Mouse (Mus musculus) splenic B cell, adult 2 months (primary cell): ENCODE measurements around the gene Grid2.

Experiments
- DNase-seq: peaks from one replicate; pipeline ENCODE4 v3.0.0-alpha.2; 2011; ENCODE audit warnings: low read depth, low spot score
- H3K27me3 ChIP-seq: 2 replicates; pipeline ENCODE4 v1.6.1; 2012; ENCODE audit warnings: mild to moderate bottlenecking, low read length, moderate library complexity, mixed read lengths; ENCODE audit not compliant: control insufficient read depth, poor library complexity, insufficient read depth, severe bottlenecking
- H3K36me3 ChIP-seq: 2 replicates; pipeline ENCODE4 v1.6.1; 2012; ENCODE audit warnings: mild to moderate bottlenecking, low read length, moderate library complexity, mixed read lengths; ENCODE audit not compliant: control insufficient read depth, poor library complexity, insufficient read depth, severe bottlenecking

The Grid2 gene

DNA sequence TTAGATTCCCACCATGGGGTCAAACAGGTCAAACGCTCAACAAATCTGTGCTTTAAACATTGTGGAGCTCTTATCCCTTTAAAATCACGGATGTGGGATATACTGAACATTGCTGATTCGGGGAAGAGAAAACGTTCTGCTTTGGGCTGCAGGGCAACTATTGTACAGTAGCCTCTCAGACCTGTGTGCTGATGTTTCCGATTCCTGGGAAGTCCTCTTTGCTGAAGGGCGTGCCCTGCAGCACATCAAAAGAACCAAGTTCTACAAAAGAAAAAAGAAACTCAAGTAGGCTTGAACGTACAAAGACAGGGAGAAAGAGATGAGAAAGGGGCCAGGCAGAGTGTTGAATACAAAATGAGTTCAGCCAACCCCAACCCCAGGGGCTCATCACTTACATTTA is 1439.0 kb downstream of the Grid2 start:
- DNase-seq: no peak
- H3K27me3 ChIP-seq: no peaks in the 10 kb centered on the region

DNA sequence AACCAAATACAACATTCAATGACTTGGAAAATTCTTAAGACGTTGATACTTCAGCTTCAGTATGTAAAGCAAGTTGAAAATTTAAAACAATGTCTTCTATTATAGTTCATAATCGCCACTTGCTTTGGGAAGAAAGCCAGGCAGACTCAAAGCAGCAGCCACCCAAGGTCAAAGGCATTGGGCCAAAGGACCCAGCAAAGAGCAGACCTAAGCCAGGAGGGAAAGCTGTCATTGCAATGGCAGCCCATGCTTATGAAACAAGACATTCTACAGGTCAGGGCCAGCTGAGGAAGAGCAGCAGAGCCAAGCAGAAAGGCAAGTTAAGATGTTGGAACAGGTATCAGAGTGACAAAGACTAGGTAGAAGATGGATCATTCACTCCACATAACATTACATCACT is 1448.0 kb downstream of the Grid2 start:
- Histone ChIP-seq H3K27me3 (no peaks in the 10 kb centered on the region), H3K36me3 (no peaks in the 10 kb centered on the region)
- no peak for DNase-seq

More for the DNA sequence above, 1439.0 kb downstream of the Grid2 start:
- no peaks in the 10 kb centered on the region for H3K36me3 ChIP-seq

DNA sequence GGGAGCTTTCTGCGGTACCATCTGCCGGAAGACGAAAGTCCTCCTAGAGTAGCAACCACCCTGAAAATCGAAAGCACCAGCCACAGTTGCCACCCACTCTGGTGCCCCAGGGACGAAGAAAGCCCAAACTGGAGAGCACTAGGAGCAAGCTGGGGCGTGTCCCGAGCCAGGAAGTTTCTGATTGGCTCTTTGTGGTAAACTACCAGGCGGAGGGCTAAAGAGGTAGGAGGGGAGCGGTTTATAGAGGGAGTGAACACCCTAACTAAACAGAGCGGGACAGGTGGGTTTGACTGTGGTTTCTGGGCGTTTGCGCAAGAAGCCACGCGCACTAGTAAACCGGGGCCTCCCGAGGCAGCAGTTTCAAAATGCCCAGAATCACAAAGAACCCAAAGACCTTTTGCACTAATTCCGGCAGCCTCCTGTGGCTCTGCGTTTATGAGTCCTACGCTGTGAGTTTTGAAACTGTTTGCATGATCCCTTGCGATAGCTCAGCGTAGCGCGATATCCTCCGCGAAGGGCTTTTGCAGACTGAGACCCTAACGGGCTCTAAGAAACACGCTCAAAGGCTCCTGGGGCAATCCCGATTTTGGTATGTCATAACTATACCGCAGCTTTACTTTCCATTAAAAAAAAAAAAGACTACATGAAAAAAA is 1472.2 kb downstream of the Grid2 start:
- no peak for DNase-seq
- H3K36me3 ChIP-seq: no peaks in the 10 kb centered on the region

DNA sequence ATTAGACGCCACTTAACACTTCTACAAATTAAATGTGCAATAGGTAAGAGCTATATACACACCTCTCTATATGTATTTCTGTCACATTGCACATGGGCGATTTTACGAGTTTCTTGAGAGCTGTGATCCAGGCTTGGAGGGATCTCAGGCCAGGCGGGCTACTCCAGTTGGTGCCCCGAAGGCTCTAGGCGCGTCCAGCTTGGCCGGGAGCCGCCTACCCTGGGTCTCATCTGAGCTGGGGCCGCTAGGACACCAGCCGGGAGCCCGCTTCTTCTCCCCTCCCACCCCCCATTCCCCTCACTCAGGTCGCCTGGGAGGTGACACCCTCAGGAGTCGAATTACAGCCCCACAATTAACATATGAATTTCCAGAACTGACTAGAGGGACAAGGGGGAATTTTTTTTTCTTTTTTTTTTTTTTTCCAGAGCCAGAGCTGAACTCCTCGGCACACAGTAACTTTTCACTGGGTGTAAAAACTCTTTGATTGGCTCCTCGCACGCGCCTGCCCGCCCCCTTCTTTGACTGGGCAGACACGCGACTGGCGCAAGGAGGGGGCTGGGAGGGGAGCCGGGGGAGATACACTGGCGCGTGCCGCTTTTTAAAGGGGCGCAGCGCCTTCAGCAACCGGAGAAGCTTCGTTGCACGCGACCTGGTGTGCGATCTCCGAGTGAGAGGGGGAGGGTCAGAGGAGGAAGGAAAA is 1473.0 kb downstream of the Grid2 start, which contains the start of gene Atoh1:
Gene Atoh1 (plus strand): TSS at position 627 of the 700 bp plus-strand sequence.
- no peak for DNase-seq
- no peaks in the 10 kb centered on the region for H3K36me3 ChIP-seq
- 0 out of 2 replicates have a peak, but pooled peaks cover 3% of the 10 kb centered on the region for H3K27me3 ChIP-seq

More for the DNA sequence above, 1472.2 kb downstream of the Grid2 start:
- 0 out of 2 replicates have a peak, but pooled peaks cover 3% of the 10 kb centered on the region for H3K27me3 ChIP-seq

DNA sequence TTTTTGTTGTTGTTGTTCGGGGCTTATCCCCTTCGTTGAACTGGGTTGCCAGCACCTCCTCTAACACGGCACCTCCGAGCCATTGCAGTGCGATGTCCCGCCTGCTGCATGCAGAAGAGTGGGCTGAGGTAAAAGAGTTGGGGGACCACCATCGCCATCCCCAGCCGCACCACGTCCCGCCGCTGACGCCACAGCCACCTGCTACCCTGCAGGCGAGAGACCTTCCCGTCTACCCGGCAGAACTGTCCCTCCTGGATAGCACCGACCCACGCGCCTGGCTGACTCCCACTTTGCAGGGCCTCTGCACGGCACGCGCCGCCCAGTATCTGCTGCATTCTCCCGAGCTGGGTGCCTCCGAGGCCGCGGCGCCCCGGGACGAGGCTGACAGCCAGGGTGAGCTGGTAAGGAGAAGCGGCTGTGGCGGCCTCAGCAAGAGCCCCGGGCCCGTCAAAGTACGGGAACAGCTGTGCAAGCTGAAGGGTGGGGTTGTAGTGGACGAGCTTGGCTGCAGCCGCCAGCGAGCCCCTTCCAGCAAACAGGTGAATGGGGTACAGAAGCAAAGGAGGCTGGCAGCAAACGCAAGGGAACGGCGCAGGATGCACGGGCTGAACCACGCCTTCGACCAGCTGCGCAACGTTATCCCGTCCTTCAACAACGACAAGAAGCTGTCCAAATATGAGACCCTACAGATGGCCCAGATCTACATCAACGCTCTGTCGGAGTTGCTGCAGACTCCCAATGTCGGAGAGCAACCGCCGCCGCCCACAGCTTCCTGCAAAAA is 1473.7 kb downstream of the Grid2 start:
- H3K27me3 ChIP-seq: 0 out of 2 replicates have a peak, but pooled peaks cover 3% of the 10 kb centered on the region
- DNase-seq: no peak
- H3K36me3 ChIP-seq: no peaks in the 10 kb centered on the region

DNA sequence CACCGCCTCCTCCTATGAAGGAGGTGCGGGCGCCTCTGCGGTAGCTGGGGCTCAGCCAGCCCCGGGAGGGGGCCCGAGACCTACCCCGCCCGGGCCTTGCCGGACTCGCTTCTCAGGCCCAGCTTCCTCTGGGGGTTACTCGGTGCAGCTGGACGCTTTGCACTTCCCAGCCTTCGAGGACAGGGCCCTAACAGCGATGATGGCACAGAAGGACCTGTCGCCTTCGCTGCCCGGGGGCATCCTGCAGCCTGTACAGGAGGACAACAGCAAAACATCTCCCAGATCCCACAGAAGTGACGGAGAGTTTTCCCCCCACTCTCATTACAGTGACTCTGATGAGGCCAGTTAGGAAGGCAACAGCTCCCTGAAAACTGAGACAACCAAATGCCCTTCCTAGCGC is 1474.4 kb downstream of the Grid2 start:
- Histone ChIP-seq H3K36me3 (no peaks in the 10 kb centered on the region), H3K27me3 (0 out of 2 replicates have a peak, but pooled peaks cover 3% of the 10 kb centered on the region)
- DNase-seq: no peak

DNA sequence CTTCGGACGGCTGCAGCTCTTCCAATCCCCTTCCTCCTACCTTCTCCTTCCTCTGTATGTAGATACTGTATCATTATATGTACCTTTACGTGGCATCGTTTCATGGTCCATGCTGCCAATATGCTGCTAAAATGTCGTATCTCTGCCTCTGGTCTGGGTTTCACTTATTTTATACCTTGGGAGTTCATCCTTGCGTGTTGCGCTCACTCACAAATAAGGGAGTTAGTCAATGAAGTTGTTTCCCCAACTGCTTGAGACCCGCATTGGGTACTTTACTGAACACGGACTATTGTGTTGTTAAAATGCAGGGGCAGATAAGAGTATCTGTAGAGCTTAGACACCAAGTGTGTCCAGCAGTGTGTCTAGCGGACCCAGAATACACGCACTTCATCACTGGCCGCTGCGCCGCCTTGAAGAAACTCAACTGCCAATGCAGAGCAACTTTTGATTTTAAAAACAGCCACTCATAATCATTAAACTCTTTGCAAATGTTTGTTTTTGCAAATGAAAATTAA is 1474.9 kb downstream of the Grid2 start:
- no peaks in the 10 kb centered on the region for H3K36me3 ChIP-seq
- H3K27me3 ChIP-seq: 0 out of 2 replicates have a peak, but pooled peaks cover 3% of the 10 kb centered on the region

DNA sequence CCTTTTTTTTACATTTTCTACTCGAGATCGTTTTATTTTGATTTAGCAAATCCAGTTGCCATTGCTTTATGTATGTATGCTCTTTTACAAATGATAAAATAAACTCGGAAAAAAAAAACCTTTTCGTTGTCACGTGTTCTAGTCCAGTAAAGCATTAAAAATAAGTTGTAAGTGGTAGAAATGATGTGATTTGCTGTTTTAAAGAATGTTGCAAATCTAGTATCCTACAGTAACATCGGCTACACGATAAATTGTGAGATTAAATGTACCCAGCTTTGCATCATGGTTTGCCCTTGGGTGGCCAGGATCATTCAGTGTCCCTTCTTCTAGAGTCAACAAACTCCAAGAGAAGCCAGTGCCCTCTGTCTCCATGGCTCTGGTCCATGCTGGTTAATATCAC is 1475.5 kb downstream of the Grid2 start:
- no peak for DNase-seq
- Histone ChIP-seq H3K27me3 (0 out of 2 replicates have a peak, but pooled peaks cover 3% of the 10 kb centered on the region), H3K36me3 (no peaks in the 10 kb centered on the region)

More for the DNA sequence above, 1474.9 kb downstream of the Grid2 start:
- DNase-seq: no peak

DNA sequence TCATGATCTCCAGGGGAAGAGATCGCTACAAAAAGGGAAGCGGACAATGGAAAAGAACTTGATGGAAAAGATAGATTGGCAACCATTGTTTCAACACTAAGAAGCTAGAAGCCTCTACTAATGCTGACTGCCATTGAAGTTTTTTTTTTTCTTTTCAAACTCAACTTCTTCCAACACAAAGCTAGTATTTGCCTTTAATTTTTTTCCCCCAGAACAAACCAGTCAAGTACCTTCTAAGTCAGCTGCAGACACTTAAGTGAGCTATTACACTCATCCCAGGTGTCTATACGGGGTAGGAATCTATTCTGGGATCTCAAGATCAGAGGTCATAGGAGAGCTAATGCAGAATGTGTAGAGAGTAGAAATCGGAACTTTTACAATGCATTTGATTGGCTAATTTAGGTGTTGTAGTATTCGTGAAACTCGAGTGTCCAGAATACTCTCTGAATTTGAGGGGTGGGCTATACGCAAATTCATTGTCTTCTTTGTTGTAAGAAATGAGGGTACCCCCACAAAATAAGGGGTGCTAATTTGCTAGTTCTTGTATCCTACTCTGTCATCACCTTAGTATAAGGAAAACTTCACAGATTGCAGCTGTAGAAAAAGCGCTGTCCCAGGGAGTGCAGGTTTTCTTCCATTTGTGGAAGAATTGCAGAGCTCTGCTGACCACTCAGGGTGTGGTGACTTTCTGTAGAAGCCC is 1476.1 kb downstream of the Grid2 start:
- Histone ChIP-seq H3K27me3 (0 out of 2 replicates have a peak, but pooled peaks cover 3% of the 10 kb centered on the region), H3K36me3 (no peaks in the 10 kb centered on the region)
- no peak for DNase-seq

DNA sequence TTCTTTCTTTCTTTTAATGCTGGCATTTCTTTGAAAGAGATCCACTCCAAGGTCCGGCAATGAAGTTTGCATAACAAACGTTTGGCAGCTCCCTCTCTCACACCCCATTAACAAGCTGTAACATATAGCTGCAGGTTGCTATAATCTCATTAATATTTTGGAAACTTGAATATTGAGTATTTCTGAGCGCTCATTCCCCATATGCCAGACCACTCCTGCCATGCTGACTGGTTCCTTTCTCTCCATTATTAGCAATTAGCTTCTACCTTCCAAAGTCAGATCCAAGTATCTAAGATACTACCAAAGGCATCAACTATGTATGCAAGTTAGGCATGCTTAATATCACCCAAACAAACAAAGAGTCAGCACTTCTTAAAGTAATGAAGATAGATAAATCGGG is 1477.6 kb downstream of the Grid2 start:
- DNase-seq: no peak
- Histone ChIP-seq H3K27me3 (0 out of 2 replicates have a peak, but pooled peaks cover 1% of the 10 kb centered on the region), H3K36me3 (no peaks in the 10 kb centered on the region)

DNA sequence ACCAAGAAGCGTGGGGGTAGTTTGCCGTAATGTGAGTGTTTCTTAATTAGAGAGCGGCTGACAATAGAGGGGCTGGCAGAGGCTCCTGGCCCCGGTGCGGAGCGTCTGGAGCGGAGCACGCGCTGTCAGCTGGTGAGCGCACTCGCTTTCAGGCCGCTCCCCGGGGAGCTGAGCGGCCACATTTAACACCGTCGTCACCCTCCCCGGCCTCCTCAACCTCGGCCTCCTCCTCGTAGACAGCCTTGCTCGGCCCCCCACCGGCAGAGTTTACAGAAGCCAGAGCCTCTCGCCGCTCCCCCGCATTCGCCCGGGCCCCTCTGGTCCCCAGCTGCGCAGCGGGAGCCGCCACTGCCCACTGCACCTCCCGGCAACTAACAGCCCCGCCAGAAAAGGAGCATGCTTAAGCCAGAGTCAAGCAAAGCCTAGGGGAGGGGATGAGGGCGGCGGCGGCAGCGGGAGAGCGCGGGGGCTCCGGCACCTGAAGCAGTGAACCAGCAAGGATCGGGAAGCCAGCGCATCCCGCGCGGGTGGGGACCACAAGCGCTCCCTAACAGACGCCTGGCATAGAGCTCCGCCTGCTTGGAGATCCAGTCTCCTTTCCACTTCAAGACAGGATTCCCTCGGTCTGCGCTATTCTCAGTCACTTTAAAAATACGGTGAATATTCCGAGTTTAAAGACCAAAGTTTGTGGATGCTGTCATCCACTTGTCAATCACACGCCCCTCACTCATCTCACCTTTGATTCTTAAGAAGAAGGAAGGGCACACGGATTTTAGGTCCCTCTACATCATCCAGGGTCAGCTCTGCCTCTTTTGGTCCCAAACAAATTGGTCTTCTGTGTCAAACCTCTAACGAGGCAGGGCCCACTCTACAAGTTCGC is 1479.0 kb downstream of the Grid2 start:
- Histone ChIP-seq H3K27me3 (0 out of 2 replicates have a peak, but pooled peaks cover 1% of the 10 kb centered on the region), H3K36me3 (no peaks in the 10 kb centered on the region)
- DNase-seq: no peak

DNA sequence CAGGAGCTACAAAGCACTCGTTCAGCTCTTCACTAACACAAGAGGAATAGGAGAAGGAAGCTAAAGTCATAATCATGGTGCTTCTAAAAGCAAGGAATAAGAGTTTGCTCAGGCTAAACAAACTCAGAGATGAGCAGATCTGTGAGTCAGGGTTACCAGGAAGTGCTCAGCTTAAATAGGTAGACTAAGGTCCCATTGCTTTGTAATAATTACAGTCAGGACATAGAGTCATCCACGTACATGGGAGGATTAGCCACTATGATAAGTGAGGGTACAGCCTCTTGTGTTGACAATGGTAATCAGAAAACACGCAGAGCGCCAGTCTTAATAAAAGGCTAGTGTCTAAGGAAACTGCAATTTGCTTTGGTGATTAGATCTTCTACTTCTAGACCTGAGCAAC is 1480.6 kb downstream of the Grid2 start:
- Histone ChIP-seq H3K27me3 (0 out of 2 replicates have a peak, but pooled peaks cover 1% of the 10 kb centered on the region), H3K36me3 (no peaks in the 10 kb centered on the region)
- no peak for DNase-seq

DNA sequence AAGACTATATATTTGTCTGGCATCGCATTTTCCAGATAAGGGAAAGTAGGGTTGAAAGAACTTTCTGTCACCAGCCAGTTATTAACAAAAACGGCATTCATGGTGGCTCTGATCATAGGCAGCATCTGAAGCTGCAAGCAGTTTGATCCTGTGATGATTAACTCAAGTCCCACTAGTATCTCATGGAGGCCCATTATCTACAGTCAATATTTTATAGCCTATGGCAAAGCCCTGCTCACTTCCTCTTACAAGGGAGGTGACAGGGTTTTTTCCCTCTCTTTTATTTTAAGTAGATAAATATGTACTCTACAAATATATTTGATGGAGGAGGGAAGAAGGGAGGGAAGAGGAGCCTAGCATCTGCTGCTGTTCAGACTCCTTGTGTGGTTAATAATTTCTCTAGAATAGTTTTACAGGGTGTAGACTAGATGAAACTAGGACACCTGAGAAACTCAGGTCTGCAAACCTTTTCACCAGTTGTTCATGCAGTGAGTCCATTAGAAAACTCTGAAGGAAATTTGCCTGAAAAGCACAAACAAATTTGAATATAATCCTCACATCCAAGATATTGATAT is 1487.3 kb downstream of the Grid2 start:
- no peaks in the 10 kb centered on the region for H3K36me3 ChIP-seq
- DNase-seq: no peak
- H3K27me3 ChIP-seq: no peaks in the 10 kb centered on the region
